Mouse (Mus musculus) adrenal gland, postnatal 14 days (tissue): ENCODE measurements at regions not wholly inside any gene's neighbourhood (a gene's known extent, or its start where the extent isn't known, plus 50 kb on each side); places are given as distances from the start of the nearest gene placed in this dataset.
"Not testable (repeated sequence)": the region's sequence is repeated elsewhere in the genome, so short reads cannot be mapped to it uniquely, and the experiment has no call there.

Source experiments
- DNase-seq: peaks from one replicate; pipeline ENCODE4 v3.0.0; 2021; ENCODE audit warnings: mixed read lengths

- no peak for DNase-seq
These were observed 348.7 kb upstream of the Cpeb2 start for GRCm38 (mm10) chr5:42884251-42884650.

- no peak for DNase-seq
These were observed 341.1 kb upstream of the Cpeb2 start for GRCm38 (mm10) chr5:42891890-42892289.

DNA sequence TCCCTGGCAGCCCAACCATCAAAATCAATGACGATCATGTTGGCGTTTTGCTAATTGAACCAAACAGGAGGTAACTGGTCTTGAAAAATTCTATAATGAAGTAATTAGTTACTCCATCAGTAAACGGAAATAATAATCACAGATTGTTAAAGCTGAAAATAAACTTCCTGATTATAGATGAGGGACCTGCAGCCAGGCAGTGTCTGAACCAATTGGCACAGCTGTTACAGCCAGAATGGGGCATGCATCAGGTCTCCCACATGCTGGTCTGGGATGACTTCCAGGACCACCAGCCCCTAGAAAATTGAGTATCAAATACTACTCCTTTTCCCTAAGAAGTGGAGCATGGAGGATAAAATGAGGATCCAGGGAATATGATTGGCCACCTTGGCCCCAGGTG is 326.8 kb upstream of the Cpeb2 start:
- DNase-seq: no peak

DNA sequence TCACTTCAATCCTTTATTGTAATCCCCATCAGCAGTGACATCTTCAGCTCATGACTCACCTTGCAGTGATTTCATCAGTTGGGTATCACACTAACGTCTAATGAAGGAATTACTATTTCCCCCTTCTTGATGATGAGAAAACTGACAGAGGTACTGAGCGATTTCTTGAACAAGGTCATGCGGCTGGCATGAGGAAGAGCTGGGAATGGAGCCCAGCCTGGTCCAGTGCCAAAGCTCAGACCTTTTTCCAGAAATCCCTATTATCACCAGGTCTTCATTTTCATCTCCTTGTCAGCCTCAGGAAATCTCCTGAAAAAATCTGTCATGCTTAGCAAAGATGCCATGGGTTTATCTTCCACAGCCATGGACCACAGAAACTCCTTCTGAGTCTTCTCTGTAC is 313.6 kb upstream of the Cpeb2 start:
- peak; percentile 56 for DNase-seq

DNA sequence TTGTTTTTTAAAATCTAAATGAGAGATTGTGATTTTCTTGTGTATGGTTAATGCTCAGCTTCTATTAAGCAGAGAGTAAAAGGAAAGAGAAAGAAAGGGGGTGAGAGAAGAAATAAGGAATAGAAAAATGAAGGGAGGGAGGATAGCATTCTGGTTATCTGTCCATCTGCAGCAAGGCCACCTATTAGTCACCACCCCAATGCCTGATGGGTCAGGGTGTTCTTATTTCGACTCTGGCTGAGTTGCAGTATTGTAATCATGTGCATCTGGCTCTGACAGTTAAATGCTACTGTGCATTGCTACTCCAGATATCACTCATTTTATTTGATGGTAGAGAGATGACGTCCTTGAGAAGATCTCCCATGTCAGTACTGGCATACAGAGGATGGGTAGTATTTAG is 300.9 kb upstream of the Cpeb2 start:
- DNase-seq: peak; percentile 11

DNA sequence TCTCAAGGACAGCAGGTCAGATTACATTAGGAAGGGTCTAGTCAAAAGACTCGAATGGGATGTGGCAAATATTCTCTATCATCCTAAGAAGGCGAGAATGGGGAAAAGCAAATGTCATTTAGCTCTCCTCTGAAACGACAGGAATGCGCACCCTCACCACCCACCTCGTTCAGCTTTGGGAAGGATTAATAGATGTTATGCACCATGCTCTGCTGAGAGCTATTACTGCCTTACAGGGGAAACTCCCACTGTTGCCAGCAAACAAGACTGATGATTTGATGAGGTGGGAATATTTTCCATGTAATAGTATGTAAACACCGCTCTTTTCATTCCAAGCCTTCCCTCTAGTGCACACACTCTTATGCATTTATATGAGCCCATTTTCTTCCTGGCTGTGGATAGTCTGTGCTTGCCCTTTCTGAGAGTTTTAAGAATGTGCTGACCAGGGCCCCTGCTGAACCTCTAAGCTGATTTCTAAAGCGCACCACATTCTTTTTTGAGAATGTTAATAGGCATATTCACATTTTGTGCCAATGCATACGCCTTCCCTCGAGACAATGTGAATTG is 273.6 kb upstream of the Cpeb2 start:
- no peak for DNase-seq

- not testable (repeated sequence) for DNase-seq
These were observed 266.0 kb upstream of the Cpeb2 start for GRCm38 (mm10) chr5:42966952-42967351.

GRCm38 (mm10) chr5:42969209-42969608 is 263.8 kb upstream of the Cpeb2 start:
- no peak for DNase-seq

- no peak for DNase-seq
These were observed 263.3 kb upstream of the Cpeb2 start for GRCm38 (mm10) chr5:42969621-42970020.

GRCm38 (mm10) chr5:42977108-42977507 is 255.9 kb upstream of the Cpeb2 start:
- no peak for DNase-seq

GRCm38 (mm10) chr5:42980946-42981650 is 251.9 kb upstream of the Cpeb2 start:
- DNase-seq: no peak

GRCm38 (mm10) chr5:42986203-42986602 is 246.8 kb upstream of the Cpeb2 start:
- peak; percentile 40 for DNase-seq

DNA sequence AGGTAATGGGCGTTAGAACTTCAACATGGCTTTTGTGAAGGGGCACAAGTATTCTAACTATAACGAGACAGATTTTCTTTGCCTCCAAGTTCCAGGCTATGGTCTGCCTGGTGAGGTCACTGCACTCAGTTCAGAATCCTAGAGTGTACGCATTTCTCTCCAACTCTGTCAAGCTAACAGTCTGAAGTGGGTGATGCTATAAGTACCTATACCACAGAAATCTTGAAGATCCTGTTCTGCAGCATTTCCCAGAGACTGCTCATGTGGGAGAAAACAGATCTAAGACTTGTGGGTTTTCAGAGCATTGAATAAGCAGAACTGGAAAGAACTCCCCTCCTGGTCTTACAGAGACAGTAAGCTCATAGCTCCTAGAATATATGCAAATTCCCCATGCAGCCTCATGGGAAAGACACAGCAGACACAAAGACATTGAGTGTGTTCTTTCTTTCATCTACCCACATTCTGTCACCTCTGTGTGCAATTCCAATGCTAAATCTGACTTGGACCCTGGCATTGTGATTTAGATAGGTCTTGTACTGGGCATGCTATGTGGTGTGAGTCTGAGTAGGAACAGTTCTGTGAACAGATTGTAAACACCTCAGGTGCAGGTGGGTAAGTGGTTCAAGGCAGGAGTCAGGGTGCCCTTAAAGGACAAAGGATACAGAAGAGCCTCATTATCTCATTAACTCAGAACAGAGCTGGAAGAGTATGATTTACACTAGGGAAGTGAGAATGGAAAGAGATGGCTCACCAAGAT is 245.1 kb upstream of the Cpeb2 start:
- DNase-seq: no peak

- no peak for DNase-seq
These were observed 243.7 kb upstream of the Cpeb2 start for GRCm38 (mm10) chr5:42989287-42989686.

GRCm38 (mm10) chr5:43024006-43024593 is 208.9 kb upstream of the Cpeb2 start:
- DNase-seq: no peak

DNA sequence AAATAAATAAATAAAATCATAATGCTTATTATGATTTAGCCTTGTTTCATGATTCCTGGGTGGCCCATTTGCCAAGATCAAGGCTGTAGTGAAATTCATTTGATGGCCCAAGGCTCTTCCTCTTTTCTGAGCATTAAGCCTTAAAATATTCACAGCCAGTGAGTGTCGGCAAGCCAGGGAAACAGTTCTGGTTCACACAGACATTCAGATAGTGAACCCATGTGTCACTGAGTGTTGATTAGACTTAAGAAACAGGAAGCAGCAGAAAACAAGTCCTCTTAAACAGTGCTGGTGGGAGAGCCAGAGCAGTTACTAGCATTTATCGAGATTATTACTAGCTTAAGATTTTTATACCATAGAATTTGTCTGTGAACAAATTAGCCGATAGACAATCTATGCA is 201.7 kb upstream of the Cpeb2 start:
- no peak for DNase-seq

- DNase-seq: no peak
These were observed 201.1 kb upstream of the Cpeb2 start for GRCm38 (mm10) chr5:43031916-43032315.

DNA sequence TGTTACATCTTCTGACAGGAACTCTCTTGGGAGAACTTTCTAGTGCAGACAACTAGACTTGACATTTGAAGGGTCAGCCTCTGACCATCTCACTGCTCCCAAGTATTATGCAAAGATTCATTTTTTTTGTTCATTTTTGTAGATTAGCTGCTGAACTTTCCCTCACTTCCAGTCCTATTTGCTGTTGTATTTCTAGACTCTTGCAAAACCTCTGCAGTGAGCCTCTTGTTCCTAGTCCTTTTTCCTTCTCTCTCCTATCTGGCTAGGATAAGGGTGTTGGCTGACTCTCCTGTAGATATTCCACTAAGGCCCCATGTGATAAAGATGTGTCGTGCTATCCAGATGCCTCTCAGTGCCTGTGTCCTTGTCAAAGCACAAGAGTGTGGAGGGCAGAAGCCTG is 198.5 kb upstream of the Cpeb2 start:
- DNase-seq: no peak

DNA sequence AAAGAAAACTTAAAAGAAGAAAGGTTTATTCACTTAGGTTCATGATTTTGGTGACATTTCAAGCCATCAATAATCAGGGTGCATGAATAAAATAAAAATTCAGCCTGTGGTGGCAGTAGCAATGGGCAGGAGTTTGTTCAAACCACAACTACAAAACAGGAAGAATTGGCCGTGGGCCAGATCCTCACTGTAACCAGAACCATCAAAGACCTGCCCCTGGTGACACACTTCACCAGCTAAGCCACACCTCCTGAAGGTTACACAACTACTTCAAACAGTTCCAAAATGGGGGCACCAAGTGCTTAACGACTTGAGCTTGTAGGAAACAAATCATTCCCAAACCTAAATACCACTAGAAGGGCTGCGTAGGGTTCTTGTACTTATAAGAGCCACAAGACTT is 195.4 kb upstream of the Cpeb2 start:
- peak; percentile 73 for DNase-seq

- DNase-seq: no peak
These were observed 193.4 kb upstream of the Cpeb2 start for GRCm38 (mm10) chr5:43039525-43039924.

GRCm38 (mm10) chr5:43042585-43042984 is 190.4 kb upstream of the Cpeb2 start:
- DNase-seq: no peak

- DNase-seq: no peak
These were observed 187.1 kb upstream of the Cpeb2 start for GRCm38 (mm10) chr5:43045860-43046259.

GRCm38 (mm10) chr5:43047316-43047715 is 185.7 kb upstream of the Cpeb2 start:
- DNase-seq: no peak
